Mouse (Mus musculus): ENCODE data around the gene Fndc3b.

Fndc3b gene

GRCm38 (mm10) chr3:27710648-27711428, at the start of gene Fndc3b:
Fndc3b (minus strand) TSS chr3:27711307.
- peak; percentile 96 for DNase-seq (ENCODE audit: low read depth, low spot score)

- DNase-seq (ENCODE audit: low read depth, low spot score) = no peak
Observed at GRCm38 (mm10) chr3:27760278-27760677, 49.2 kb upstream of the Fndc3b start.

- DNase-seq (ENCODE audit: low read depth, low spot score) = no peak
Observed at GRCm38 (mm10) chr3:27758976-27759375, 47.9 kb upstream of the Fndc3b start.

- no peak for DNase-seq (ENCODE audit: low read depth, low spot score)
Observed at GRCm38 (mm10) chr3:27751657-27752056, 40.5 kb upstream of the Fndc3b start.

GRCm38 (mm10) chr3:27751156-27751555, 40.0 kb upstream of the Fndc3b start:
- no peak for DNase-seq (ENCODE audit: low read depth, low spot score)

- peak; percentile 71 for DNase-seq (ENCODE audit: low read depth, low spot score)
Observed at GRCm38 (mm10) chr3:27745651-27746050, 34.5 kb upstream of the Fndc3b start.

GRCm38 (mm10) chr3:27744754-27745153, 33.6 kb upstream of the Fndc3b start:
- DNase-seq (ENCODE audit: low read depth, low spot score) = peak; percentile 81

GRCm38 (mm10) chr3:27743271-27744145, 32.4 kb upstream of the Fndc3b start:
- DNase-seq (ENCODE audit: low read depth, low spot score) = no peak

- DNase-seq (ENCODE audit: low read depth, low spot score) = no peak
Observed at GRCm38 (mm10) chr3:27742124-27742523, 31.0 kb upstream of the Fndc3b start.

- peak; percentile 27 for DNase-seq (ENCODE audit: low read depth, low spot score)
Observed at GRCm38 (mm10) chr3:27740136-27740535, 29.0 kb upstream of the Fndc3b start.

GRCm38 (mm10) chr3:27736180-27736579, 25.1 kb upstream of the Fndc3b start:
- DNase-seq (ENCODE audit: low read depth, low spot score) = peak; percentile 54

GRCm38 (mm10) chr3:27735113-27735512, 24.0 kb upstream of the Fndc3b start:
- no peak for DNase-seq (ENCODE audit: low read depth, low spot score)

GRCm38 (mm10) chr3:27728798-27729782, 18.0 kb upstream of the Fndc3b start:
- no peak for DNase-seq (ENCODE audit: low read depth, low spot score)

GRCm38 (mm10) chr3:27728176-27728575, 17.1 kb upstream of the Fndc3b start:
- peak; percentile 14 for DNase-seq (ENCODE audit: low read depth, low spot score)

- no peak for DNase-seq (ENCODE audit: low read depth, low spot score)
Observed at GRCm38 (mm10) chr3:27725752-27726151, 14.6 kb upstream of the Fndc3b start.

- DNase-seq (ENCODE audit: low read depth, low spot score) = peak; percentile 20
Observed at GRCm38 (mm10) chr3:27724208-27724607, 13.1 kb upstream of the Fndc3b start.

GRCm38 (mm10) chr3:27718829-27719365, 7.8 kb upstream of the Fndc3b start:
- DNase-seq (ENCODE audit: low read depth, low spot score) = no peak

GRCm38 (mm10) chr3:27713971-27714370, 2.9 kb upstream of the Fndc3b start:
- DNase-seq (ENCODE audit: low read depth, low spot score) = no peak

GRCm38 (mm10) chr3:27712421-27712820, 1.3 kb upstream of the Fndc3b start:
- no peak for DNase-seq (ENCODE audit: low read depth, low spot score)

- no peak for DNase-seq (ENCODE audit: low read depth, low spot score)
Observed at GRCm38 (mm10) chr3:27709906-27710647, 1.0 kb downstream of the Fndc3b start.
